Mouse (Mus musculus): ENCODE results near the gene Mmp24. TPM values are rescaled to one million over a fixed set of nuclear protein-coding genes. Genes with fewer than 3 reads are reported as not detected.

Gene Mmp24
- polyA plus RNA-seq, 1 experiment from 2014 or later, result not detected

GRCm38 (mm10) chr2:155743351-155743750 is 31.8 kb upstream of the Mmp24 start:
- Histone ChIP-seq H3K4me3 (replicated peaks) (no peak overlapping the region), H3K27ac (replicated peaks) (no peak overlapping the region), H3K4me2 (no peak overlapping the region), H3K9ac (no peak overlapping the region), H3K4me1 (replicated peaks) (peaks cover 10% of the 10 kb centered on the region), H3K36me3 (replicated peaks) (no peaks in the 10 kb centered on the region), H3K27me3 (peaks cover 36% of the 10 kb centered on the region), H3K9me3 (replicated peaks) (no peaks in the 10 kb centered on the region)
- 32% methylated on average over 9 of the region's 9 CpGs for WGBS (ENCODE audit: insufficient replicate concordance)
- no peak for ATAC-seq (ENCODE audit: insufficient read depth)

- Histone ChIP-seq H3K4me1 (replicated peaks) (peaks cover 10% of the 10 kb centered on the region), H3K4me3 (replicated peaks) (no peak overlapping the region)
These were observed 29.7 kb upstream of the Mmp24 start for GRCm38 (mm10) chr2:155745487-155745886.

GRCm38 (mm10) chr2:155749394-155749793 is 25.7 kb upstream of the Mmp24 start:
- Histone ChIP-seq H3K9ac (no peak overlapping the region), H3K4me3 (replicated peaks) (no peak overlapping the region), H3K27me3 (peaks cover 48% of the 10 kb centered on the region), H3K27ac (replicated peaks) (no peak overlapping the region), H3K9me3 (replicated peaks) (no peaks in the 10 kb centered on the region), H3K4me2 (no peak overlapping the region), H3K4me1 (replicated peaks) (0 out of 2 replicates have a peak, but pooled peaks cover 4% of the 10 kb centered on the region), H3K36me3 (replicated peaks) (no peaks in the 10 kb centered on the region)
- no peak for ATAC-seq (ENCODE audit: insufficient read depth)
- WGBS (ENCODE audit: insufficient replicate concordance), result 75% methylated on average over 4 of the region's 4 CpGs

More at GRCm38 (mm10) chr2:155745487-155745886, 29.7 kb upstream of the Mmp24 start:
- ATAC-seq (ENCODE audit: insufficient read depth), result no peak
- no peak overlapping the region for H3K27ac ChIP-seq (replicated peaks)
- H3K9ac ChIP-seq, result no peak overlapping the region
- H3K4me2 ChIP-seq, result no peak overlapping the region
- 30% methylated on average over 3 of the region's 3 CpGs for WGBS (ENCODE audit: insufficient replicate concordance)
- H3K9me3 ChIP-seq (replicated peaks), result no peaks in the 10 kb centered on the region
- no peaks in the 10 kb centered on the region for H3K36me3 ChIP-seq (replicated peaks)
- H3K27me3 ChIP-seq, result peaks cover 40% of the 10 kb centered on the region

- ATAC-seq (ENCODE audit: insufficient read depth), result no peak
These were observed 23.9 kb upstream of the Mmp24 start, which contains the start of gene Procr for GRCm38 (mm10) chr2:155751014-155751786. Gene Procr (plus strand): TSS chr2:155751117.

GRCm38 (mm10) chr2:155755746-155756145 is 19.4 kb upstream of the Mmp24 start:
- H3K9me3 ChIP-seq (replicated peaks), result no peaks in the 10 kb centered on the region
- H3K27ac ChIP-seq (replicated peaks), result no peak overlapping the region
- 0 out of 2 replicates have a peak, but pooled peaks cover 2% of the 10 kb centered on the region for H3K4me1 ChIP-seq (replicated peaks)
- no peak for ATAC-seq (ENCODE audit: insufficient read depth)
- WGBS (ENCODE audit: insufficient replicate concordance), result 0% methylated on average over 1 of the region's 1 CpGs
- no peaks in the 10 kb centered on the region for H3K36me3 ChIP-seq (replicated peaks)
- no peak overlapping the region for H3K4me3 ChIP-seq (replicated peaks)
- H3K9ac ChIP-seq, result no peak overlapping the region
- H3K4me2 ChIP-seq, result no peak overlapping the region
- H3K27me3 ChIP-seq, result peaks cover 27% of the 10 kb centered on the region

More at GRCm38 (mm10) chr2:155751014-155751786, 23.9 kb upstream of the Mmp24 start, which contains the start of gene Procr:
- Histone ChIP-seq H3K4me1 (replicated peaks) (0 out of 2 replicates have a peak, but pooled peaks cover 4% of the 10 kb centered on the region), H3K4me2 (peak within 1 kb of the TSS; percentile 59), H3K9ac (no peak within 1 kb of the TSS), H3K27ac (replicated peaks) (no peak within 1 kb of the TSS), H3K36me3 (replicated peaks) (no peaks in the 10 kb centered on the region), H3K27me3 (peaks cover 38% of the 10 kb centered on the region), H3K9me3 (replicated peaks) (no peaks in the 10 kb centered on the region), H3K4me3 (replicated peaks) (peak within 1 kb of the TSS; percentile 38)
- 4% methylated on average over 25 of the region's 25 CpGs for WGBS (ENCODE audit: insufficient replicate concordance)

- no peak overlapping the region for H3K4me3 ChIP-seq (replicated peaks)
- H3K27ac ChIP-seq (replicated peaks), result no peak overlapping the region
- no peaks in the 10 kb centered on the region for H3K36me3 ChIP-seq (replicated peaks)
- ATAC-seq (ENCODE audit: insufficient read depth), result no peak
- 45% methylated on average over 14 of the region's 14 CpGs for WGBS (ENCODE audit: insufficient replicate concordance)
- H3K4me2 ChIP-seq, result no peak overlapping the region
- H3K4me1 ChIP-seq (replicated peaks), result no peaks in the 10 kb centered on the region
- no peaks in the 10 kb centered on the region for H3K9me3 ChIP-seq (replicated peaks)
- no peak overlapping the region for H3K9ac ChIP-seq
- H3K27me3 ChIP-seq, result peaks cover 15% of the 10 kb centered on the region
These were observed 18.1 kb upstream of the Mmp24 start for GRCm38 (mm10) chr2:155756855-155757566.

- H3K27ac ChIP-seq (replicated peaks), result no peak overlapping the region
- no peaks in the 10 kb centered on the region for H3K9me3 ChIP-seq (replicated peaks)
- no peak overlapping the region for H3K4me2 ChIP-seq
- H3K36me3 ChIP-seq (replicated peaks), result no peaks in the 10 kb centered on the region
- no peak overlapping the region for H3K4me3 ChIP-seq (replicated peaks)
- no peak for ATAC-seq (ENCODE audit: insufficient read depth)
- peaks cover 13% of the 10 kb centered on the region for H3K27me3 ChIP-seq
- H3K9ac ChIP-seq, result no peak overlapping the region
- H3K4me1 ChIP-seq (replicated peaks), result no peaks in the 10 kb centered on the region
- 51% methylated on average over 13 of the region's 13 CpGs for WGBS (ENCODE audit: insufficient replicate concordance)
These were observed 10.3 kb upstream of the Mmp24 start for GRCm38 (mm10) chr2:155764679-155765418.

- WGBS (ENCODE audit: insufficient replicate concordance), result 39% methylated on average over 4 of the region's 4 CpGs
- Histone ChIP-seq H3K4me1 (replicated peaks) (no peaks in the 10 kb centered on the region), H3K4me3 (replicated peaks) (no peak overlapping the region), H3K9me3 (replicated peaks) (no peaks in the 10 kb centered on the region), H3K9ac (no peak overlapping the region), H3K4me2 (no peak overlapping the region), H3K36me3 (replicated peaks) (no peaks in the 10 kb centered on the region), H3K27ac (replicated peaks) (no peak overlapping the region), H3K27me3 (peaks cover 89% of the 10 kb centered on the region)
- no peak for ATAC-seq (ENCODE audit: insufficient read depth)
These were observed 1.5 kb upstream of the Mmp24 start for GRCm38 (mm10) chr2:155773664-155774063.

- Histone ChIP-seq H3K27ac (replicated peaks) (no peak overlapping the region), H3K9me3 (replicated peaks) (no peaks in the 10 kb centered on the region), H3K9ac (no peak overlapping the region), H3K4me3 (replicated peaks) (no peak overlapping the region), H3K27me3 (peaks cover 89% of the 10 kb centered on the region), H3K36me3 (replicated peaks) (no peaks in the 10 kb centered on the region), H3K4me2 (peak overlapping the region; percentile 69), H3K4me1 (replicated peaks) (no peaks in the 10 kb centered on the region)
- 46% methylated on average over 11 of the region's 11 CpGs for WGBS (ENCODE audit: insufficient replicate concordance)
- no peak for ATAC-seq (ENCODE audit: insufficient read depth)
These were observed 748 bp upstream of the Mmp24 start for GRCm38 (mm10) chr2:155774261-155774926.

GRCm38 (mm10) chr2:155775685-155776263 is 632 bp downstream of the Mmp24 start:
- no peaks in the 10 kb centered on the region for H3K4me1 ChIP-seq (replicated peaks)
- ATAC-seq (ENCODE audit: insufficient read depth), result 0 out of 2 replicates have a peak, but pooled peaks have one; percentile 28
- H3K9ac ChIP-seq, result no peak overlapping the region
- H3K36me3 ChIP-seq (replicated peaks), result no peaks in the 10 kb centered on the region
- peaks cover 84% of the 10 kb centered on the region for H3K27me3 ChIP-seq
- peak overlapping the region; percentile 69 for H3K4me2 ChIP-seq
- H3K27ac ChIP-seq (replicated peaks), result no peak overlapping the region
- H3K4me3 ChIP-seq (replicated peaks), result peak overlapping the region; percentile 51
- H3K9me3 ChIP-seq (replicated peaks), result no peaks in the 10 kb centered on the region
- WGBS (ENCODE audit: insufficient replicate concordance), result 2% methylated on average over 44 of the region's 44 CpGs
